Mouse (Mus musculus): ENCODE measurements around the gene Gm10300. TPM values are rescaled to one million over a fixed set of nuclear protein-coding genes. Genes with fewer than 3 reads are reported as not detected.
A peak's percentile ranks its signal among the peaks of the same experiment; 100 is the strongest.

The Gm10300 gene
- total and polyA plus RNA-seq, 3 experiments = 0.08 to 0.13 (median 0.11) TPM

DNA sequence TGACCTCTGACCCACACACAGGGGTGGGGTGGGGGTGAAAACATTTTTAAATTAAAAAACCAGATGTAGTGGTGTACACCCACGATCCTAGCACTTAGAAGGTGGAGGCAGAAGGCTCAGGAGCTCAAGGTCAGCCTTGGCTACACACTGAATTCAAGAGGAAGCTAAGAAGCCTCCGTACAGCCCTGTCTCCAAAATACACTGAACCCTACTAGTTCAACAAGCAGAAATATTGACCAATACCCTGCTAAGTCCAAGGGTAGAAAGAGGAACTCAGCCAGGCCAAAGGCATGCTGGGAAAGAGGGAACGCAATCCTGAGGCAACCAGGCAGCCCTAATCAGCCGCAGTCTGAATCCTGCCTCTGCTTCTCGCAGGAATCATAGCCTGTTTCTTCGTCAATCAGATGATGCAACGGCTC, 3.8 kb downstream of the Gm10300 start:
- H3K79me2 ChIP-seq (replicated peaks; ENCODE audit: control insufficient read depth, insufficient read depth, low read length) = 0 out of 2 replicates have a peak, but pooled peaks cover 2% of the 10 kb centered on the region
- H3K27ac ChIP-seq = peak overlapping the region; percentile 8
- no peaks in the 10 kb centered on the region for H3K27me3 ChIP-seq (ENCODE audit: control insufficient read depth, insufficient read depth, low read length)
- H3K9ac ChIP-seq (ENCODE audit: low read depth, low read length) = no peak overlapping the region
- H3K4me3 ChIP-seq = no peak overlapping the region
- H3K36me3 ChIP-seq (ENCODE audit: control insufficient read depth, insufficient read depth, low read length) = 0 out of 2 replicates have a peak, but pooled peaks cover 2% of the 10 kb centered on the region
- TF ChIP-seq CTCF (IDR thresholded peaks at IDR 0.05) (no peak), EP300 (IDR thresholded peaks at IDR 0.05; ENCODE audit: insufficient read depth, low read depth, low read length) (no peak), POLR2A (IDR thresholded peaks at IDR 0.05; ENCODE audit: insufficient read depth, low read depth, low read length) (peak; percentile 32; the same call in 1 of the 2 replicates)
- peaks cover 13% of the 10 kb centered on the region for H3K4me1 ChIP-seq (ENCODE audit: control insufficient read depth, insufficient read depth, low read length)
- intact Hi-C loops (cut with DNase I) = loop anchor here (2.0 kb wide), 2 partner anchors 162 to 218 kb away; no protein-coding TSS in a partner anchor
- peak; percentile 50 to 57 for DNase-seq
- WGBS = 55% methylated on average over 7 of the region's 7 CpGs

GRCm38 (mm10) chr4:132079555-132080275, 5.2 kb downstream of the Gm10300 start:
- Histone ChIP-seq H3K36me3 (ENCODE audit: control insufficient read depth, insufficient read depth, low read length) (0 out of 2 replicates have a peak, but pooled peaks cover 2% of the 10 kb centered on the region), H3K4me1 (ENCODE audit: control insufficient read depth, insufficient read depth, low read length) (peaks cover 10% of the 10 kb centered on the region), H3K9ac (ENCODE audit: low read depth, low read length) (no peak overlapping the region), H3K27me3 (ENCODE audit: control insufficient read depth, insufficient read depth, low read length) (no peaks in the 10 kb centered on the region), H3K27ac (no peak overlapping the region), H3K79me2 (replicated peaks; ENCODE audit: control insufficient read depth, insufficient read depth, low read length) (no peaks in the 10 kb centered on the region), H3K4me3 (no peak overlapping the region)
- TF ChIP-seq POLR2A (IDR thresholded peaks at IDR 0.05; ENCODE audit: insufficient read depth, low read depth, low read length) = no peak
- TF ChIP-seq CTCF (IDR thresholded peaks at IDR 0.05) = peak; percentile 98
- peak; percentile 85 for TF ChIP-seq EP300 (IDR thresholded peaks at IDR 0.05; ENCODE audit: insufficient read depth, low read depth, low read length)
- peak; percentile 69 to 77 for DNase-seq
- WGBS = 10% methylated on average over 19 of the region's 19 CpGs
- intact Hi-C loops (cut with DNase I) = loop anchor here (1.0 to 2.0 kb wide), 3 partner anchors 102 to 219 kb away; no protein-coding TSS in a partner anchor

DNA sequence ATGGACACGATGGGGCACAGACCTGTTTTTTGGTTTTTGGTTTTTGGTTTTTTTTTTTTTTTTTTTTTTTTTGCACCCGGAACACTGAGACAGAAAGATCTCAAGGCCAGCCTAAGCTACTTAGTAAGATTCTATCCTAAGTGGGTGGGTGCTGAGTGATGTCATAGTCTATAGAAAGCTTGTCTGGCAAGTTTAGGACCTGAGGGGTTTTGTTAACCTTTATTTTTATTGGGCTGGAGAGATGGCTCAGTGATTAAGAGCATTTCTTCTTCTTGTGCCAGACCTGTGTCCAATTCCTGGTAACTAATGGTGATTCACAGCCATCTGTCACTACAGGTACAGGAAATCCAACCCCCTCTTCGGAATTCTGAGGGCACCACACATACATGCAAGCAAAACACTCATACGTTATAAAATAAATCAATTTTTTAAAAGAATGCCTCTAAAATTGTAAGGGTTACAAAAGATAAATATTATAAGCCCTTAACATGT, 6.0 kb downstream of the Gm10300 start:
- intact Hi-C loops (cut with DNase I) = no loop called here
- no peaks in the 10 kb centered on the region for H3K27me3 ChIP-seq (ENCODE audit: control insufficient read depth, insufficient read depth, low read length)

DNA sequence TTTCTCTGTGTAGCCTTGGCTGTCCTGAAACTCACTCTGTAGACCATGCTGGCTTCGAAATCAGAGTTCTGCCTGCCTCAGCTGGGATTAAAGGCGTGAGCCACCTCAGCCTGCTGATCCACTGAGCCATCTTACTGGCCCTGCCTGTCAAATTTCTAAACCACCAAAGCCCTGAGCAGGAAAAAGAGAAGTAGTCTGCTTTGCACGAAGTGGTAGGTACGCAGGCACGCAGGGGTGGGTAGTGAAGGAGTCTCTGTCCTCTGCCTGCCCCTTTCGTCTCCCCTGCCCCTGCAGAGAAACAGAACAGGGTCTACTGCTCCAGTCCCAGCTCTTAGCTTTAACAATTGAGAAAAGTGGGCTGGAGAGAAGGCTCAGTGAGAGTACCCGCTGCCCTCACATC, 10.6 kb downstream of the Gm10300 start:
- H3K4me1 ChIP-seq (ENCODE audit: control insufficient read depth, insufficient read depth, low read length) = no peaks in the 10 kb centered on the region
- H3K27ac ChIP-seq = no peak overlapping the region
- no peaks in the 10 kb centered on the region for H3K79me2 ChIP-seq (replicated peaks; ENCODE audit: control insufficient read depth, insufficient read depth, low read length)
- H3K27me3 ChIP-seq (ENCODE audit: control insufficient read depth, insufficient read depth, low read length) = no peaks in the 10 kb centered on the region
- no peak for DNase-seq
- H3K4me3 ChIP-seq = no peak overlapping the region
- WGBS = 82% methylated on average over 7 of the region's 7 CpGs
- TF ChIP-seq POLR2A (IDR thresholded peaks at IDR 0.05; ENCODE audit: insufficient read depth, low read depth, low read length) (no peak), CTCF (IDR thresholded peaks at IDR 0.05) (no peak), EP300 (IDR thresholded peaks at IDR 0.05; ENCODE audit: insufficient read depth, low read depth, low read length) (no peak)
- intact Hi-C loops (cut with DNase I) = loop anchor here (5.0 kb wide), 1 partner anchor 262 kb away; no protein-coding TSS in a partner anchor
- H3K9ac ChIP-seq (ENCODE audit: low read depth, low read length) = no peak overlapping the region
- no peaks in the 10 kb centered on the region for H3K36me3 ChIP-seq (ENCODE audit: control insufficient read depth, insufficient read depth, low read length)

More for the DNA sequence above, 6.0 kb downstream of the Gm10300 start:
- no peak for TF ChIP-seq CTCF (IDR thresholded peaks at IDR 0.05)
- no peak for TF ChIP-seq POLR2A (IDR thresholded peaks at IDR 0.05; ENCODE audit: insufficient read depth, low read depth, low read length)
- no peak for TF ChIP-seq EP300 (IDR thresholded peaks at IDR 0.05; ENCODE audit: insufficient read depth, low read depth, low read length)
- Histone ChIP-seq H3K4me3 (no peak overlapping the region), H3K9ac (ENCODE audit: low read depth, low read length) (no peak overlapping the region), H3K36me3 (ENCODE audit: control insufficient read depth, insufficient read depth, low read length) (0 out of 2 replicates have a peak, but pooled peaks cover 2% of the 10 kb centered on the region), H3K27ac (no peak overlapping the region), H3K79me2 (replicated peaks; ENCODE audit: control insufficient read depth, insufficient read depth, low read length) (no peaks in the 10 kb centered on the region), H3K4me1 (ENCODE audit: control insufficient read depth, insufficient read depth, low read length) (peaks cover 8% of the 10 kb centered on the region)
- 73% methylated on average over 4 of the region's 4 CpGs for WGBS
- no peak for DNase-seq

DNA sequence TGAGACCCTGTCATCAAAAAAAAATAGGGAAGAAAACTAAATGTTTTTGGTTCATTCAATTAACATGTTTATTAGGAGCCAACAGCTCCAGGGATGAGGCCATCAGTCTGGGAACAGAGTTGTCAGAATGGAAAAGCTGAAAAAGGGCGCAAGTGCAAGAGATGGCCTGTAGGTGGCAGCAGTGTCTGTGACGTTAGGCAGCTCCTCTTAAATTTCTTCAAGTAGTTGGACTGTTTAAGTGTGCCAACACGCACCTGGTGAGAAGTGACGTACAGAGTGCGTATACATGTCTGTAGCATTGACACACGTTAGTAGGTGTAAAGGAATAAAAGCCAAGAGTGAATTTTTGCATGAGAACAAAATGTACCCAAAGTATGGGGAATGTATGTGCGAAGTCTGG, 14.4 kb downstream of the Gm10300 start:
- WGBS = 17% methylated on average over 7 of the region's 7 CpGs
- no peak overlapping the region for H3K4me3 ChIP-seq
- no peak overlapping the region for H3K9ac ChIP-seq (ENCODE audit: low read depth, low read length)
- intact Hi-C loops (cut with DNase I) = loop anchor here (1.0 to 5.0 kb wide), 2 partner anchors 89 to 258 kb away; no protein-coding TSS in a partner anchor
- H3K4me1 ChIP-seq (ENCODE audit: control insufficient read depth, insufficient read depth, low read length) = no peaks in the 10 kb centered on the region
- no peaks in the 10 kb centered on the region for H3K27me3 ChIP-seq (ENCODE audit: control insufficient read depth, insufficient read depth, low read length)
- no peaks in the 10 kb centered on the region for H3K36me3 ChIP-seq (ENCODE audit: control insufficient read depth, insufficient read depth, low read length)
- no peak for TF ChIP-seq POLR2A (IDR thresholded peaks at IDR 0.05; ENCODE audit: insufficient read depth, low read depth, low read length)
- TF ChIP-seq CTCF (IDR thresholded peaks at IDR 0.05) = peak; percentile 94
- TF ChIP-seq EP300 (IDR thresholded peaks at IDR 0.05; ENCODE audit: insufficient read depth, low read depth, low read length) = peak; percentile 72; the same call in 1 of the 2 replicates
- DNase-seq = peak in 1 of 2 experiments; percentile 51
- H3K27ac ChIP-seq = no peak overlapping the region
- H3K79me2 ChIP-seq (replicated peaks; ENCODE audit: control insufficient read depth, insufficient read depth, low read length) = no peaks in the 10 kb centered on the region

DNA sequence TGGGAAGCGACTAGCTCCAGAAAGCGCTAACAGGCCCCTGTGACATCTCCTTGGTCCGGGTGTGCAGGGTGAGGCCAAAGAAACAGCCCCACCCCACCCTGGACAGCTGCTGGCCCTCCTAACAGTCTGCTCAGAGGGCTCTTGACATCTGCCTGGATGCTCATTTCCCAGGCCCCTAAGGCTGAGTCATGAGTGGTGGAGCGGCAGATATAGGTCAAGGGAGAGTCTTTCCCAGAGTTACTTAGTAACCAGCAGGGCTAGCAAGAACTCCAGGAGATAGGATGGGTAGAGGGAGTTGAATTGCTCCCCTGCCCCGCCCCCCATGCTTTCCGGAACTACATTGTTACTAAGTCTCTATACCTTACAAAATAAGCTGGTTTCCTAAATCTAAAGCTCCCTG, 18.6 kb downstream of the Gm10300 start:
- TF ChIP-seq CTCF (IDR thresholded peaks at IDR 0.05) = no peak
- no peak for TF ChIP-seq POLR2A (IDR thresholded peaks at IDR 0.05; ENCODE audit: insufficient read depth, low read depth, low read length)
- no peak for TF ChIP-seq EP300 (IDR thresholded peaks at IDR 0.05; ENCODE audit: insufficient read depth, low read depth, low read length)
- Histone ChIP-seq H3K27ac (no peak overlapping the region), H3K4me1 (ENCODE audit: control insufficient read depth, insufficient read depth, low read length) (no peaks in the 10 kb centered on the region), H3K79me2 (replicated peaks; ENCODE audit: control insufficient read depth, insufficient read depth, low read length) (no peaks in the 10 kb centered on the region), H3K4me3 (no peak overlapping the region), H3K27me3 (ENCODE audit: control insufficient read depth, insufficient read depth, low read length) (no peaks in the 10 kb centered on the region), H3K9ac (ENCODE audit: low read depth, low read length) (no peak overlapping the region), H3K36me3 (ENCODE audit: control insufficient read depth, insufficient read depth, low read length) (no peaks in the 10 kb centered on the region)
- no peak for DNase-seq
- WGBS = 76% methylated on average over 6 of the region's 6 CpGs
- intact Hi-C loops (cut with DNase I) = no loop called here

Measured in heart, adult 2 months (tissue).